Mouse (Mus musculus) neural tube, embryonic 11.5 days (tissue): ENCODE results near the gene Isyna1. TPM values are rescaled to one million over a fixed set of nuclear protein-coding genes. Genes with fewer than 3 reads are reported as not detected.
A peak's percentile ranks its signal among the peaks of the same experiment; 100 is the strongest.

ENCODE experiments used
- ATAC-seq: fragments of 200-750 bp; cut with Nextera tagmentation; 2 replicates; pipeline ENCODE4 v1.8.0; 2017; ENCODE audit warnings: moderate number of reproducible peaks, mild to moderate bottlenecking, moderate TSS enrichment, moderate library complexity; ENCODE audit not compliant: insufficient read depth, low FRiP score, low TSS enrichment
- DNase-seq: peaks from one replicate; pipeline ENCODE4 v3.0.0-alpha.2; 2015; ENCODE audit warnings: low spot score
- H3K27ac ChIP-seq: fragments of 300-500 bp; sonication (generic); 2 replicates; pipeline ENCODE4 v1.5.1; 2014; ENCODE audit warnings: low read depth, mild to moderate bottlenecking, low read length
- H3K27me3 ChIP-seq: fragments of 300-500 bp; sonication (generic); 2 replicates; pipeline ENCODE4 v1.6.1; 2014; ENCODE audit warnings: mild to moderate bottlenecking, low read length, mixed read lengths; ENCODE audit not compliant: control insufficient read depth, insufficient read depth
- H3K36me3 ChIP-seq: fragments of 300-500 bp; sonication (generic); 2 replicates; pipeline ENCODE4 v1.6.1; 2014; ENCODE audit warnings: mild to moderate bottlenecking, low read length, moderate library complexity, mixed read lengths; ENCODE audit not compliant: control insufficient read depth, insufficient read depth
- H3K4me1 ChIP-seq: fragments of 300-500 bp; sonication (generic); 2 replicates; pipeline ENCODE4 v1.6.1; 2014; ENCODE audit warnings: low read length, mixed read lengths; ENCODE audit not compliant: control insufficient read depth, insufficient read depth
- H3K4me2 ChIP-seq: fragments of 300-500 bp; sonication (generic); 2 replicates; pipeline ENCODE4 v1.6.1; 2014; ENCODE audit warnings: low read depth, mild to moderate bottlenecking, moderate library complexity
- H3K4me3 ChIP-seq: fragments of 300-500 bp; sonication (generic); 2 replicates; pipeline ENCODE4 v1.5.1; 2014; ENCODE audit warnings: low read depth, low read length
- H3K9ac ChIP-seq: fragments of 300-500 bp; sonication (generic); 2 replicates; pipeline ENCODE4 v1.6.1; 2014; ENCODE audit warnings: mild to moderate bottlenecking, low read length
- H3K9me3 ChIP-seq: fragments of 300-500 bp; sonication (generic); 2 replicates; pipeline ENCODE4 v1.6.1; 2016; ENCODE audit warnings: low read length; ENCODE audit not compliant: control insufficient read depth
- WGBS: fragments of 180-500 bp; shearing (Covaris S2); extraction: QIAGEN DNeasy Blood & Tissue Kit; methylation state at CpG from one replicate; pipeline ENCODE4 v1.1.7; 2014; 5-methylcytosine and 5-hydroxymethylcytosine counted together
- polyA plus RNA-seq: library from polyadenylated mRNA; unstranded; fragments of >200 nt; fragmentation: Nextera tagmentation; extraction: Ambion mirVana; gene quantifications from 2 replicates; pipeline ENCODE4 v1.2.1, GENCODE M21; 2014

The Isyna1 gene
- 87.9 and 90.7 TPM in 2 replicates for polyA plus RNA-seq

- H3K4me3 ChIP-seq = peak within 1 kb of the TSS; percentile 61
- H3K27ac ChIP-seq = 0 out of 2 replicates have a peak within 1 kb of the TSS, but pooled peaks have one; percentile 39
- H3K9ac ChIP-seq = peak within 1 kb of the TSS; percentile 70
- H3K4me1 ChIP-seq = peaks cover 30% of the 10 kb centered on the region
- peak within 1 kb of the TSS; percentile 99 for H3K4me2 ChIP-seq
- 0 out of 2 replicates have a peak, but pooled peaks cover 2% of the 10 kb centered on the region for H3K27me3 ChIP-seq
- ATAC-seq (peak; percentile 72), DNase-seq (peak; percentile 93)
- WGBS = under 1% methylated on average over 40 of the region's 40 CpGs
- H3K36me3 ChIP-seq = peaks cover 6% of the 10 kb centered on the region
- no peaks in the 10 kb centered on the region for H3K9me3 ChIP-seq
Observed at GRCm38 (mm10) chr8:70593961-70594609, at the start of gene Isyna1. Gene Isyna1, plus strand, starts transcription at chr8:70594373.

- H3K9me3 ChIP-seq = no peaks in the 10 kb centered on the region
- 88% methylated on average over 4 of the region's 4 CpGs for WGBS
- DNase-seq (no peak), ATAC-seq (no peak)
- no peak overlapping the region for H3K4me3 ChIP-seq
- no peaks in the 10 kb centered on the region for H3K4me1 ChIP-seq
- H3K27ac ChIP-seq = no peak overlapping the region
- no peak overlapping the region for H3K4me2 ChIP-seq
- H3K9ac ChIP-seq = no peak overlapping the region
- no peaks in the 10 kb centered on the region for H3K36me3 ChIP-seq
- no peaks in the 10 kb centered on the region for H3K27me3 ChIP-seq
Observed at GRCm38 (mm10) chr8:70546412-70546811, 47.8 kb upstream of the Isyna1 start.

GRCm38 (mm10) chr8:70547762-70548161 is 46.4 kb upstream of the Isyna1 start:
- H3K4me2 ChIP-seq = no peak overlapping the region
- WGBS = 93% methylated on average over 6 of the region's 6 CpGs
- no peak overlapping the region for H3K27ac ChIP-seq
- H3K4me3 ChIP-seq = no peak overlapping the region
- ATAC-seq (no peak), DNase-seq (no peak)
- no peaks in the 10 kb centered on the region for H3K9me3 ChIP-seq
- H3K36me3 ChIP-seq = no peaks in the 10 kb centered on the region
- H3K9ac ChIP-seq = no peak overlapping the region
- H3K4me1 ChIP-seq = no peaks in the 10 kb centered on the region
- no peaks in the 10 kb centered on the region for H3K27me3 ChIP-seq

- no peak overlapping the region for H3K4me3 ChIP-seq
- H3K27ac ChIP-seq = no peak overlapping the region
- H3K27me3 ChIP-seq = no peaks in the 10 kb centered on the region
- H3K36me3 ChIP-seq = no peaks in the 10 kb centered on the region
- no peak overlapping the region for H3K4me2 ChIP-seq
- DNase-seq (no peak), ATAC-seq (no peak)
- H3K9ac ChIP-seq = no peak overlapping the region
- H3K9me3 ChIP-seq = no peaks in the 10 kb centered on the region
- WGBS = 93% methylated on average over 10 of the region's 10 CpGs
- H3K4me1 ChIP-seq = no peaks in the 10 kb centered on the region
Observed at GRCm38 (mm10) chr8:70549412-70550184, 44.6 kb upstream of the Isyna1 start.

- no peak for ATAC-seq
- no peaks in the 10 kb centered on the region for H3K27me3 ChIP-seq
- no peaks in the 10 kb centered on the region for H3K9me3 ChIP-seq
- H3K27ac ChIP-seq = no peak overlapping the region
- no peak overlapping the region for H3K9ac ChIP-seq
- H3K36me3 ChIP-seq = no peaks in the 10 kb centered on the region
- H3K4me3 ChIP-seq = no peak overlapping the region
- 74% methylated on average over 3 of the region's 3 CpGs for WGBS
- H3K4me2 ChIP-seq = no peak overlapping the region
- no peak for DNase-seq
- no peaks in the 10 kb centered on the region for H3K4me1 ChIP-seq
Observed at GRCm38 (mm10) chr8:70551558-70552161, 42.5 kb upstream of the Isyna1 start.

- no peaks in the 10 kb centered on the region for H3K36me3 ChIP-seq
- ATAC-seq (no peak), DNase-seq (no peak)
- H3K4me3 ChIP-seq = no peak overlapping the region
- no peaks in the 10 kb centered on the region for H3K4me1 ChIP-seq
- no peak overlapping the region for H3K4me2 ChIP-seq
- no peaks in the 10 kb centered on the region for H3K9me3 ChIP-seq
- WGBS = 79% methylated on average over 1 of the region's 1 CpGs
- H3K27ac ChIP-seq = no peak overlapping the region
- no peaks in the 10 kb centered on the region for H3K27me3 ChIP-seq
- no peak overlapping the region for H3K9ac ChIP-seq
Observed at GRCm38 (mm10) chr8:70552836-70553235, 41.3 kb upstream of the Isyna1 start.

GRCm38 (mm10) chr8:70553740-70554139 is 40.4 kb upstream of the Isyna1 start:
- no peaks in the 10 kb centered on the region for H3K27me3 ChIP-seq
- no peaks in the 10 kb centered on the region for H3K9me3 ChIP-seq
- no peak overlapping the region for H3K4me3 ChIP-seq
- no peaks in the 10 kb centered on the region for H3K36me3 ChIP-seq
- H3K4me2 ChIP-seq = no peak overlapping the region
- H3K9ac ChIP-seq = no peak overlapping the region
- no peak overlapping the region for H3K27ac ChIP-seq
- ATAC-seq (no peak), DNase-seq (no peak)
- no peaks in the 10 kb centered on the region for H3K4me1 ChIP-seq

- WGBS = 91% methylated on average over 4 of the region's 4 CpGs
- Histone ChIP-seq H3K4me1 (no peaks in the 10 kb centered on the region), H3K27me3 (no peaks in the 10 kb centered on the region), H3K4me2 (no peak overlapping the region), H3K27ac (no peak overlapping the region), H3K36me3 (no peaks in the 10 kb centered on the region), H3K4me3 (no peak overlapping the region), H3K9ac (no peak overlapping the region), H3K9me3 (no peaks in the 10 kb centered on the region)
- DNase-seq = no peak
- no peak for ATAC-seq
Observed at GRCm38 (mm10) chr8:70555079-70555747, 39.0 kb upstream of the Isyna1 start.
